Mouse (Mus musculus) spleen, adult 2 months (tissue): Measurements from ENCODE around the gene Mfsd2a. TPM values are rescaled to one million over a fixed set of nuclear protein-coding genes. Genes with fewer than 3 reads are reported as not detected.

Experiments used
- DNase-seq, 2 experiments: peaks; one replicate each; pipeline versions ENCODE4 v3.0.0 to v3.0.0-alpha.2; 2012 to 2021; ENCODE audit warnings: low spot score in 2 of 2, low read depth in 1 of 2
- H3K27ac ChIP-seq: fragments of 200-500 bp; 2 replicates; pipeline ENCODE4 v1.5.1; 2012; ENCODE audit warnings: low read length, inconsistent platforms; ENCODE audit not compliant: insufficient read depth
- H3K27me3 ChIP-seq: fragments of 200-500 bp; 2 replicates; pipeline ENCODE4 v1.6.1; 2012; ENCODE audit warnings: mild to moderate bottlenecking, moderate library complexity, low read length, inconsistent platforms; ENCODE audit not compliant: control insufficient read depth, insufficient read depth
- H3K36me3 ChIP-seq: fragments of 200-500 bp; 2 replicates; pipeline ENCODE4 v1.6.1; 2012; ENCODE audit warnings: mild to moderate bottlenecking, low read length, inconsistent platforms; ENCODE audit not compliant: control insufficient read depth, insufficient read depth
- H3K4me1 ChIP-seq: fragments of 200-500 bp; 2 replicates; pipeline ENCODE4 v1.6.1; 2011; ENCODE audit warnings: inconsistent platforms; ENCODE audit not compliant: control insufficient read depth, insufficient read depth, insufficient read length
- H3K4me3 ChIP-seq: fragments of 200-500 bp; 2 replicates; pipeline ENCODE4 v1.5.1; 2011; ENCODE audit warnings: mild to moderate bottlenecking, inconsistent platforms; ENCODE audit not compliant: insufficient read depth, insufficient read length; ENCODE audit errors: extremely low read depth
- CTCF ChIP-seq: fragments of 200-500 bp; IDR thresholded peaks from 2 replicates; pipeline ENCODE4 v1.5.1; 2011; ENCODE audit warnings: mild to moderate bottlenecking, inconsistent platforms; ENCODE audit not compliant: insufficient read depth, insufficient read length, insufficient replicate concordance; ENCODE audit errors: extremely low read depth
- POLR2A ChIP-seq: fragments of 200-500 bp; IDR thresholded peaks from 2 replicates; pipeline ENCODE4 v1.6.1; 2011; ENCODE audit warnings: low read depth, low read length, inconsistent platforms
- WGBS: fragments of 180-500 bp; shearing (Covaris S2); methylation state at CpG from one replicate; pipeline ENCODE4 v1.1.7; 2018; 5-methylcytosine and 5-hydroxymethylcytosine counted together
- polyA plus RNA-seq: library from polyadenylated mRNA; depleted of rRNA; stranded (reverse); fragments of >200 nt; gene quantifications from 2 replicates; pipeline ENCODE4 v1.2.3, GENCODE M21; 2012

Gene Mfsd2a
- polyA plus RNA-seq, 1 experiment, result 0.82 TPM

DNA sequence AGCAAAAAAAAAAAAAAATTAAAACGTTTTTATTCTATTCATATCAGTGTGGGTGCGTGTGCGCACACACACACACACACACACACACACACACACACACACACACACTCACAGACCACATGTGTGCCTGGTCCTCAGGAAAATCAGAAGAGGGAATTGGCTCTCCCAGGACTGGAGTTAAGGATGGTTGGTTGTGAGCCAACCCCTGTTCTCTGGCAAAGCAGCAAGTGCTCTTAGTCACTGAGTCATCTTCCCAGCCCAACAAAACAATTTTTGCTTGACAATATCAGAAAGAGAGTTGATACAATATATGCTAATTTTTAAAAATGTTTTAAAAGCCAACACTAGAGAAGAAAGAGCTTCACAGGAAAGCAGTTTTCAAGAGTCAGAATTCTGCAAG, 23.5 kb downstream of the Mfsd2a start:
- WGBS, result 92% methylated on average over 3 of the region's 3 CpGs
- no peak for TF ChIP-seq CTCF
- no peak for TF ChIP-seq POLR2A
- peaks cover 12% of the 10 kb centered on the region; the same call in 1 of the 2 replicates for H3K4me1 ChIP-seq
- H3K27me3 ChIP-seq, result no peaks in the 10 kb centered on the region
- no peak overlapping the region for H3K27ac ChIP-seq
- H3K36me3 ChIP-seq, result no peaks in the 10 kb centered on the region
- DNase-seq, result no peak
- no peak overlapping the region for H3K4me3 ChIP-seq

DNA sequence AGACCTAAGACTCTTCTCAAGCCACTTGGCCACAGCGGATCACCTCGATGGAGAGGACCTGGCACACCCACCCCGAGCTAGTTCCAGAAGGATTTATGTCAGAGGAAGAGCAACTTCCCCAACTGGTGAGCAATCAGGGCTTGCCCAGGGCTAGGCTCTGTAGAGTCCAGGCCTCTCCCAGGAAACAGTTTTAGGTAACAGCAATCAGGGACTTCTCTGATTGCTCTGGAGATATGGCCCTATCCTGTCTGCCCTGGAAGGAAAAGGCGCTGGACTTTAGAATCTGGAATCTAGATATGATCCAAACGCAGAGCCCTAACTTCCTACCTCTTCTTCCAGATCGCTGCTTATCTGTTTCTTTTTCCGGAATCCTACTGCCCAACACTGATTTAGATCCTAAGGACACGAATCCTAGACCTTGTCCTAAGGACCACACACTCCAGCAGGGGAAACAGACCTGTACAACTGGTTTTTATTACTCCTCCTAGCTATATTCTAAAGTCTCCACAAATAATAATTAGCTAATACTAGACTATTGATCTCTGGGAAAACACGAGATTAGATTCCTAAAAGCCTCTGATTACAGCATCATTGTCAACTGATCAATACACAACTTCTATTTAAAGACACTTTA, 25.4 kb downstream of the Mfsd2a start:
- Histone ChIP-seq H3K4me3 (no peak overlapping the region), H3K4me1 (peaks cover 12% of the 10 kb centered on the region; the same call in 1 of the 2 replicates), H3K27ac (no peak overlapping the region), H3K36me3 (no peaks in the 10 kb centered on the region), H3K27me3 (no peaks in the 10 kb centered on the region)
- TF ChIP-seq POLR2A (no peak), CTCF (no peak)
- WGBS, result 79% methylated on average over 9 of the region's 9 CpGs
- no peak for DNase-seq

DNA sequence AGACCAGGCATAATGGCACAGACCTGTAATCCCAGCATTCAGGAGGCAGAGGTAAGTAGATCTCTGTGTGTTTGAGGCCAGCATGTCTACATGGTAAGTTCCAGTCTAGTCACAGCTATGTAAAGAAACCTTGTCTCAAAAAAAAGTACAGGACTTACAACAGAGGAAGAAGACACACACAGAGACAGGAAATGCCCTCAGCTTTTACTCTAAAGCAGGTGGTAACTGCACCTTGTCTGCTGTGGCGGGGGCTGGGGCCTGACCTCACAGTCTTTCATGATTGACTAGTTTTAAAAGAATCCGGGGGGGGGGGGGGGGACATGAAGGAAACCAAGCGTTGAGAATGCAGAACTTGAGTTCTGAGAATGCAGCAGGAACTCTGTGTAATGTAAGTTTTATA, 27.1 kb downstream of the Mfsd2a start:
- peak overlapping the region; percentile 95 for H3K27ac ChIP-seq
- WGBS, result 10% methylated on average over 3 of the region's 3 CpGs
- no peak for TF ChIP-seq CTCF
- TF ChIP-seq POLR2A, result no peak
- H3K36me3 ChIP-seq, result no peaks in the 10 kb centered on the region
- no peaks in the 10 kb centered on the region for H3K27me3 ChIP-seq
- peak overlapping the region; percentile 48 for H3K4me3 ChIP-seq
- H3K4me1 ChIP-seq, result peaks cover 12% of the 10 kb centered on the region; the same call in 1 of the 2 replicates
- DNase-seq, result peak; percentile 71

DNA sequence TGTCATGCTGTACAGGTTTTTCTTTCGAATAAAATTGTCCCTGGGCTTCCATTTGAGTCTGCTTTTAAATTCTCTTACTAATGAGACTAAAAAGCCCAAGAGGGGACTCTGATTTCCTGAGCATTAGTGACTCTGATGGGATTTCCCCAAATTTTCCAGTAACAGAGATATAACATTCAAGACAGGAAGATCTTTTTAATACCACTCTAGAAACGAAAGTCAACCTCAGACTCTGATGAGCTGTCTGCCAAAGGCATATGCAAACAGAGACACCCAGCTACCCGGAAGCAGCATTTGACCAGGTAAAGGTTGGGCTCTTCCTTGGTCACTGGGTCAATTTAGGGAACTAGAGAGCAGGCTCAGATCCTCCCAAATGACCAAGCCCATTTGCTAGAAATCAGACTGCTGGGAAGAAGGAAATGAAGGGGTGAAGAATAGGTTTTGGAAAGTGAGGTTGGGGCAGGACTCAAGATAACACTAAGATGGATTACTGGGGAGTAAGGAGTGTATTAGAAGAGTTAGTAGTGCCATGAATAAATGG, 27.9 kb downstream of the Mfsd2a start:
- H3K4me1 ChIP-seq, result peaks cover 12% of the 10 kb centered on the region; the same call in 1 of the 2 replicates
- 20% methylated on average over 3 of the region's 3 CpGs for WGBS
- H3K36me3 ChIP-seq, result no peaks in the 10 kb centered on the region
- H3K4me3 ChIP-seq, result peak overlapping the region; percentile 48
- TF ChIP-seq CTCF (no peak), POLR2A (no peak)
- H3K27me3 ChIP-seq, result no peaks in the 10 kb centered on the region
- DNase-seq, result peak; percentile 39
- peak overlapping the region; percentile 95 for H3K27ac ChIP-seq

DNA sequence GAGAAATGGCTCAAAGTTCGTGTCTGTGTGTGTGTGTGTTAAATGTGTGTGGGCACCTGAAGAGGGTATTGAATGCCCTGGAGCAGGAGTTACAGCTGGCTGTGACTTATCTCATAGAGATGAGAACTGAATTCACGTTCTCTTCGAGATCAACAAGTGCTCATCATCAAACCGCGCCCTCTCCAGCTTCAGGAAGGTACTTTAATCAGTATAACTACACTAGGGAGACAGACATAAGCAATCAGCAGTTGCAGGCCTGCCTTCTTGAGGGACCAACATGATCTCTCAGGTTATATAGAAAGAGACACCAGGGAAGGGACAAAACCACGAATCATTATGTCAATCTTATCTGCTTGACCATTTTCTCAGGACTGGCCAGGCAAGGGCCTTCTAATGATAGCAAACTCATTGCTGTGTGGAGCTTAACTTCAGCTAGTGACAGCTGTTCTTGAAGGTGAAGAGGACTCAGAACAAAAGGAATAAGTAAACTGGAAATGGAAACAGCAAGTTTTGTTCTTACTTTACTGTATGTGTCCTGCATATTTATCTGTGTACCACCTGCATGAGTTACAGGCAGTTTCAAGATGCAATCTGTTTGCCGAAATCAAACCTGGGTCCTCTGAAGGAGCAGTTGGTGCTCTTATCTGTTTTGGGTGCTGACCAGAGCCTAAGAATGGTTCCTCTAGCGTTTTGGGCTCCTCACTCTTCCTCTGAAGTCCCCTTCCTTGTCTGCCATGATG, 28.6 kb downstream of the Mfsd2a start:
- Histone ChIP-seq H3K27me3 (no peaks in the 10 kb centered on the region), H3K4me3 (no peak overlapping the region; the same call in none of the 2 replicates), H3K27ac (peak overlapping the region; percentile 95), H3K4me1 (peaks cover 12% of the 10 kb centered on the region; the same call in 1 of the 2 replicates), H3K36me3 (no peaks in the 10 kb centered on the region)
- 57% methylated on average over 8 of the region's 8 CpGs for WGBS
- DNase-seq, result no peak
- TF ChIP-seq POLR2A, result no peak
- TF ChIP-seq CTCF, result no peak

DNA sequence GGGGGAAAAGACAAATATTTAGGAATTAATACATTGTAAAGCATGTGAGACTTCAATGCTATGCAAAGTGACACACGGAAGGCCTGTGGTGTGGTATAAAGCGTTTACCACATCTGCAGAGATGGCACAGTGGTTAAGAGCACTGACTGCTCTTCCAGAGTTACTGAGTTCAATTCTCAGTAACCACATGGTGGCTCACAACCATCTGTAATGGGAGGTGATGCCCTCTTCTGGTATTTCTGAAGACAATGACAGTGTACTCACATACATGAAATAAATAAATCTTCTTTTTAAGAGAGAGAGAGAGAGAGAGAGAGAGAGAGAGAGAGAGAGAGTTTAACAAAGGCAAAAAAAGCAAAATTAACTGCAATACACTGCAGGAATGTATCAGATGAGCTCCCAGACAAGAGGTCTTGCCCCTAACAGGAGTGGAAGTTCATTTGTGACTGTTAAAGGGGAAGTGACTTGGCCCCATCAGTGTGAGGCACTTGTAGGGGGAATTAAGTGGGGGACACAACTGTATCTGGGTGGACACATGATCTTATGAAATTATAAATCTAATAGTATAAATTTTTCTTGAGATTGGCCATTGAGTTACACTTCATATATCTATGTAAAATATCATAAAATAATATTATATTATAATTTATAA, 29.9 kb downstream of the Mfsd2a start:
- H3K4me1 ChIP-seq, result peaks cover 12% of the 10 kb centered on the region; the same call in 1 of the 2 replicates
- 80% methylated on average over 2 of the region's 2 CpGs for WGBS
- no peak for DNase-seq

More for the DNA sequence above, 29.9 kb downstream of the Mfsd2a start:
- H3K27me3 ChIP-seq, result no peaks in the 10 kb centered on the region
- H3K4me3 ChIP-seq, result no peak overlapping the region
- no peaks in the 10 kb centered on the region for H3K36me3 ChIP-seq
- no peak overlapping the region for H3K27ac ChIP-seq
- TF ChIP-seq CTCF (no peak), POLR2A (no peak)
